Mouse (Mus musculus): ENCODE data around the gene Mcm9.

Gene Mcm9

GRCm38 (mm10) chr10:53580137-53580536 lies 50.1 kb downstream of the Mcm9 start:
- DNase-seq (ENCODE audit: low spot score in 2 of 2): no peak

GRCm38 (mm10) chr10:53568531-53568930 lies 61.7 kb downstream of the Mcm9 start:
- no peak for DNase-seq (ENCODE audit: low spot score in 2 of 2)

- no peak for DNase-seq (ENCODE audit: low spot score in 2 of 2)
Observed at GRCm38 (mm10) chr10:53565538-53565937, 64.7 kb downstream of the Mcm9 start.

DNA sequence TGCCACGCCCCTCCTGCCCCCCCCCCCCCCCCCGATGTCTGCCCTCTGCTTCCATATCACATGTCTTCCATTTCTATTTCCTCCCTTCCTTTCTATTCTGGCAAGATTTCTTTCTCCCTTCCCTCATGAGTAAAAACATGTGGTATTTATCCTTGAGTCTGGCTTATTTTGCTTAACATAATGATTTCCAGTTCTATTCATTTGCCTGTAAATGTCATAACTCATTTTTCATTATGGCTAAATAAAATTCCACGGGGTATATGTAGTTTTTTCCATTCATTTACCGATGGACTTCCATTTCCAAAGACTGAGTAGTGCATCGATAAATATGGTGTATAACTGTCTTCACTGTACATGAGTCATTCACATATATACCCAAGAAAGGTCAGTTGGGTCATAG lies 68.2 kb downstream of the Mcm9 start:
- no peak for DNase-seq (ENCODE audit: low spot score in 2 of 2)

DNA sequence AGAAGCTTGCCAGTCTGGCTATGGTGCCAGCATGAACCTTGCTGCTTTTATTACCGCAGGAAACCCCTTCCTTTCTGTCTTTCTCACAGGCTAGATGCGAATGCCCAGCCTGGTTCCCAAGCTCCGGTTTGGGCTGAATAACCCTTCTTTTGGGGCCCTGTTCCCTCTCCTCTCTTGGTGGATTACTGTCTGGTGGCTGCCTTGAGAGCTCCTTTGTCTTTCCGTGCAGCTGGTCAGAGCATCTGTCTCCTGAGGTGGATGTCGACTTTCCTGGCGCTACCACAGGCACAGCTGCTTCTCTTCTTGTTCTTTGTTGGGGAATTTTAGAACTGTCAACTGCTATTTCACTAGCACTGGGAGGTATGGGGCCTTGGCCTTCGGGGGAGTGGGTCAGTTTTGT lies 92.6 kb downstream of the Mcm9 start:
- DNase-seq (ENCODE audit: low spot score in 2 of 2): no peak

- no peak for DNase-seq (ENCODE audit: low spot score in 2 of 2)
Observed at GRCm38 (mm10) chr10:53532297-53532696, 97.9 kb downstream of the Mcm9 start.

GRCm38 (mm10) chr10:53527838-53528773 lies 102.1 kb downstream of the Mcm9 start:
- peak; percentile 11 to 52 for DNase-seq (ENCODE audit: low spot score in 2 of 2)

DNA sequence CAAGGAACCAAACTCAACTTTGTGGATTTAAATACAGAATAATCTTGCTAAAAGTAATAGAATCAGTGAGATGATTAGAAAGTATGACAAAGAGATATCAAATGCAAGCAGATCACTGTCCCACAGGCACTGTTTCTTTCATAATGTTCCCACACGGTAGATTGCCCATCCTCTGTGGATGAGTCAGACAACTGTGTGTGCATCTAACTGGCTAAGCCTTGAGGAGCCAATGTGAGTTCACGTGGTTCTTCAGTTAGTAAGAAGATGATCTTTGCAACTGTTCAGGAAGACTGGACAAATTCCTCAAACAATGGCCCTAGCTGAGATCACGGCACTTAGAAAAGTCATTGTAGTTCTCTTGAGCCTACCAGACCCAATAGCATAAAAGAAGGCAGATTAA lies 102.9 kb downstream of the Mcm9 start:
- no peak for DNase-seq (ENCODE audit: low spot score in 2 of 2)

DNA sequence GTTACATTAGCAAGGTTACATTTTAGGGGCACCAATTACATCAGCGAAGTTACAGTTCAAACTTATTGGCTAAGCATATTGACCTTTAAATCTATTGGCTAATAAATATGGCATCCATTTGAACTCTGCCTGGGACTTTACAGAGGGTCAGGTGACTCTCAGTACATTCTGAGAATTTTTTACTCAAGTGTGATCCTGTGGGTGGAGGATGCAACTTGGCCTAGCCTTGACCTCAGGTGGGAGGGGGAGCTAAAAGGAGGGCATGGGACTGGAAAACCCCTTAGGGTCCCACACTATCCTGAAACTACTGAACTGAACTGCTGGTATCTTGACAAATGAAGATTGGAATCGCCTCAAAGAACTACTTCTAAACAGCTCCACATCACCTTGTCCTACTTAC lies 103.9 kb downstream of the Mcm9 start:
- no peak for DNase-seq (ENCODE audit: low spot score in 2 of 2)

- no peak for DNase-seq (ENCODE audit: low spot score in 2 of 2)
Observed at GRCm38 (mm10) chr10:53525265-53525976, 104.8 kb downstream of the Mcm9 start.

DNA sequence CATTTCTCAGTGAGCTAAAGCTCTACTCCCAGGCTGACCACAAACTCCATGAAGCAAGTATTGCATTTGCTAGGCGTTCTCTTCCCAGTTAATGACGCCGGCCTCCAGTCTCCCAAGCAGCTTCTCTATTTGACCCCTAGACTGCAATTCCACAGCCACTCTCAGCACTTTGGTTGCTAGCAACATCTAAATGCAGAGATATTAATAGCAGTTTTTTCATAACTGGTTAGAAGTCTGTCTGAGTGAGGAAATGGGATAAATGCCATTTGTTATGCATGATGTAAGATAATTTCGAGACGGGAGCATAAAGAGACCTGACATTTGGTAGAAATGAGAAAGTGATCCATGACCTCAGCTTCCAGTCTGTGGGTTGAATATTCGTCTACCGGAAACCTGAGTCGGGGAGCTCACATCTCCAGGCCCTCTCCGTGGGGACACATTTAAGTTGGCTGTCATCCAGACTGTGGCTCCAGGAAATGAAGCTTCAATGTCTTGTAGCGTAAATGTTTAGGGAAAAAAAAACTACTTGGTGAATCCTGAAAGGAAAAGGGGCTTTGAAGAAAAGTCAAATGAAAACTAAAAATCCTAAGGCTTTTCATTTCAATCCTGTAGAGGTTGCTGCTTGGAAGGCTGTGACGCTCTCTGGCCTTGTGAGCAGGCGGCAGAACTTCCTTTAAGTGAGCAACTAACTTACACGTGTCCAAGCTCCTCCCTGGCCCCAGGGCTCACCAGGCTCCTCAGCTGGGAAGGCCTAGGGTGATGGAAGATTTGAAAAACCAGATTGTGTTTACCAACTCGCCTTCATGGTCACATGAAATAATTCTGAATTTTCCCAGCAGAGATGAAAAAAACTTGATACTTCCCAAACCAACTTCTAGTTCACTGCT lies 110.9 kb downstream of the Mcm9 start:
- no peak for DNase-seq (ENCODE audit: low spot score in 2 of 2)

GRCm38 (mm10) chr10:53518599-53518913 lies 111.7 kb downstream of the Mcm9 start:
- no peak for DNase-seq (ENCODE audit: low spot score in 2 of 2)

DNA sequence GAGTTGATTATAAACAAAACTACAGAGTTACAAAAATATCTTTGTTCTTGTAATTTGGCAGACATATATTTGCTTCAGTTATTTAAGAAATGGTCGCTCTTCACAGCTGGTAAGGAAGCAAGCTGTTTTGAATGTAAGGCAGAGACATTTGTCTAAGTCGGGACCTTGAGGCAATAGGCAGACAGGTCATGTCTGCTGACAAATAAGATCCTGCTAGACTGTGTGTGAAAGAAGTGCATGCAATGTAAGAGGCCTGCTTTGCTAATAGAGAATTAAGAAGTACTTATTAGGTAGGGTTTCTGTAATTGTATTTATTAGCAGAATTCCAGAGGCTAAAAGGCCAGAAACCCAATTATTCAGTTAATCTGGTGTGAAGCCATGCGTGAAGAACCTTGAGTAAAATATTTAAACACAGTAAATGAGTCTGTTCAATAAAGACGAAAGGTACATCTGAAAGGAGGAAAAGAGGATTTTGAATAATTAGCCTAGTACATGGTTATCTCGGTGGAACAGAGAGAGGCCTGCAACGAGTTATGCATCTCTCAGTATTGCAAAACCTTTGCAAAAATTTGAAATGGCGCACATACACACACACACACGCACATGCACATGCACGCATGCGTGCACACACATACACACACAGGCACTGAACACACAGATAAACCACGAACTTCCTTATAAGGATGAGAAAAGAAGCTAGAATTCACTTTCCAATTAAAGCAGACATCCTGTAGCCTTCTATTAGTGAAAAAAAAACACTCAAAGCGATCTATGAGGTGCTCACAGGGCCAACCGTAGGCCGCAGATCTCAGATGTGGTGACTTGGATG lies 112.3 kb downstream of the Mcm9 start:
- DNase-seq (ENCODE audit: low spot score in 2 of 2): no peak

GRCm38 (mm10) chr10:53512491-53512890 lies 117.7 kb downstream of the Mcm9 start:
- DNase-seq (ENCODE audit: low spot score in 2 of 2): no peak

- peak; percentile 10 to 27 for DNase-seq (ENCODE audit: low spot score in 2 of 2)
Observed at GRCm38 (mm10) chr10:53509158-53509773, 121.0 kb downstream of the Mcm9 start.

GRCm38 (mm10) chr10:53508676-53509075 lies 121.6 kb downstream of the Mcm9 start:
- DNase-seq (ENCODE audit: low spot score in 2 of 2): no peak

DNA sequence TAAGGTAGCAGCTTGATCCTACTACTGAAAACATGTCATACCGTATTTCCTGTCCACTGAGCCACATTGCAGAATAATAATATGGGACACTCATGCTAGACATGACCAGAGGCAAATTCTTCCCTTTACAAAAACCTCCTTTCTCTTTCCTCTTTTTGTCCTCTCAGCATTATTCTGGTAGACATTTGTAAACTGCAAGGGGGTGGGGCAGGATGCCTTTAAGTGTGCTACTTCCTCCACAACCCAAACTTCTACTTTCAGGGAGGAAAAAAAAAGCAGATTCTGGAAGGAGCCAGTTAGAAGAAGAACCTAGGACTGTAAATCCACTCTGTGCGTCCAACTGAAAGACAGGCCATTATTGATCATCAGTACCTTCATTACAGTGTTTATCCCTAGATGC lies 124.7 kb downstream of the Mcm9 start:
- no peak for DNase-seq (ENCODE audit: low spot score in 2 of 2)

GRCm38 (mm10) chr10:53505069-53505468 lies 125.2 kb downstream of the Mcm9 start:
- no peak for DNase-seq (ENCODE audit: low spot score in 2 of 2)

- no peak for DNase-seq (ENCODE audit: low spot score in 2 of 2)
Observed at GRCm38 (mm10) chr10:53502875-53503816, 127.1 kb downstream of the Mcm9 start.

GRCm38 (mm10) chr10:53502471-53502870 lies 127.8 kb downstream of the Mcm9 start:
- DNase-seq (ENCODE audit: low spot score in 2 of 2): no peak

Data from spleen, postnatal 10 days (tissue).